Mouse (Mus musculus) stomach, postnatal 0 days (tissue): Measurements from ENCODE around the gene Map2k5. TPM values are rescaled to one million over a fixed set of nuclear protein-coding genes. Genes with fewer than 3 reads are reported as not detected.

ENCODE experiments used
- ATAC-seq: fragments of 200-750 bp; cut with Nextera tagmentation; 2 replicates; pipeline ENCODE4 v1.8.0; 2017; ENCODE audit not compliant: low FRiP score, low TSS enrichment
- DNase-seq: peaks from one replicate; pipeline ENCODE4 v3.0.0-alpha.2; 2016; ENCODE audit warnings: low spot score
- H3K27ac ChIP-seq: fragments of 300-500 bp; sonication (generic); replicated peaks from 2 replicates; pipeline ENCODE4 v1.5.1; 2014; ENCODE audit warnings: mild to moderate bottlenecking, control low read depth
- H3K27me3 ChIP-seq: fragments of 300-500 bp; sonication (generic); 2 replicates; pipeline ENCODE4 v1.6.1; 2014; ENCODE audit warnings: low read length; ENCODE audit not compliant: control insufficient read depth, insufficient read depth
- H3K36me3 ChIP-seq: fragments of 300-500 bp; sonication (generic); 2 replicates; pipeline ENCODE4 v1.6.1; 2014; ENCODE audit warnings: low read length, mixed read lengths; ENCODE audit not compliant: control insufficient read depth, insufficient read depth
- H3K4me1 ChIP-seq: fragments of 300-500 bp; sonication (generic); replicated peaks from 2 replicates; pipeline ENCODE4 v1.6.1; 2014; ENCODE audit warnings: antibody characterized with exemption; ENCODE audit not compliant: control insufficient read depth, insufficient read depth
- H3K4me2 ChIP-seq: fragments of 300-500 bp; sonication (generic); replicated peaks from 2 replicates; pipeline ENCODE4 v1.6.1; 2014; ENCODE audit warnings: low read depth, mild to moderate bottlenecking, control low read depth, moderate library complexity
- H3K4me3 ChIP-seq: fragments of 300-500 bp; sonication (generic); 2 replicates; pipeline ENCODE4 v1.5.1; 2014; ENCODE audit warnings: low read depth, low read length, control low read depth
- H3K9ac ChIP-seq: fragments of 300-500 bp; sonication (generic); 2 replicates; pipeline ENCODE4 v1.6.1; 2014; ENCODE audit warnings: mild to moderate bottlenecking, low read length, control low read depth, mixed read lengths
- H3K9me3 ChIP-seq: fragments of 300-500 bp; sonication (generic); 2 replicates; pipeline ENCODE4 v1.6.1; 2016; ENCODE audit warnings: low read length; ENCODE audit not compliant: control insufficient read depth
- CTCF ChIP-seq: IDR thresholded peaks from 2 replicates; pipeline ENCODE4 v1.5.1; 2016; ENCODE audit warnings: antibody characterized with exemption, low read depth, mild to moderate bottlenecking, moderate library complexity
- EP300 ChIP-seq: optimal IDR thresholded peaks from 2 replicates; pipeline ENCODE3; 2016; ENCODE audit warnings: antibody characterized with exemption
- WGBS: fragments of 180-500 bp; shearing (Covaris S2); extraction: QIAGEN DNeasy Blood & Tissue Kit; methylation state at CpG from one replicate; pipeline ENCODE4 v1.1.7; 2014; 5-methylcytosine and 5-hydroxymethylcytosine counted together
- polyA plus RNA-seq: library from polyadenylated mRNA; unstranded; fragments of >200 nt; fragmentation: Nextera tagmentation; extraction: Ambion mirVana; gene quantifications from 2 replicates; pipeline ENCODE4 v1.2.1, GENCODE M21; 2015

Gene Map2k5
- polyA plus RNA-seq, 1 experiment from 2014 or later = 14.9 TPM

DNA sequence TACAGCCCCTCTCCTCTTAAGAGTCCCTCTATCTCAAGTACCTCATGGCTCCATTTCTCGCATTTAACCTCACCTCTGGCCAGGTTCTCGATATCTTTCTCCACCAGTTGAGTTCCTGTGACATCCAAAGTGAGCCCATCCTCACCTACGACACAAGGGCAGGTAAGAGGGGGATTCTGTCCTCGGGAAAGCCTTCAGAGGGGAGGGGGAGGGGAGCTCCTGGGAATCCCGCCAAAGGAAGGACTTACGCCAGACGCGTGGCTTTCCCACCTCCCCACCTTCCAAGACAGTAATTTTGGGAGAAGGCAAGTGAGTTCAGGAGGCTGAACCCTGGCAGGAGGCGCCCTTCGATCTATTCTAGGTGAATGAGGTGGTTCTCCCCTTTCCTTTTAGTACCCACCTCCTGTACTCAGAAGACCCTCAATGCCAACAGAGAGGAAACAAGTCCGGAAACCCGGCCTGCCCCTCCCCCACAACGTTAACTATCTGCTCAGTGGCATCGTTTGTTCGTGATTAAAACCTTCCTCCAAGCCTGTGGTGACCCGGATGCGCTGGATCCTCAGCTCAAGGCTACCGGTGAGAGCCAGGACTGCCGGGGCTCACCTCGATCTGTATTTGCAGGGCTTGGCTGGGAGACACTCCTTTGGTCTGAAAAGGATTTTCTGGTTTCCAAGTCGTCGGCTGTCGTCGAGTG lies 235.9 kb downstream of the Map2k5 start:
- DNase-seq (no peak), ATAC-seq (no peak)
- Histone ChIP-seq H3K27me3 (peaks cover 70% of the 10 kb centered on the region), H3K9me3 (no peaks in the 10 kb centered on the region), H3K4me1 (peaks cover 3% of the 10 kb centered on the region; the same call in 1 of the 2 replicates), H3K9ac (no peak overlapping the region), H3K4me3 (no peak overlapping the region), H3K4me2 (no peak overlapping the region), H3K27ac (no peak overlapping the region), H3K36me3 (no peaks in the 10 kb centered on the region)
- WGBS = under 1% methylated on average over 24 of the region's 24 CpGs
- TF ChIP-seq CTCF = no peak
- TF ChIP-seq EP300 = no peak

DNA sequence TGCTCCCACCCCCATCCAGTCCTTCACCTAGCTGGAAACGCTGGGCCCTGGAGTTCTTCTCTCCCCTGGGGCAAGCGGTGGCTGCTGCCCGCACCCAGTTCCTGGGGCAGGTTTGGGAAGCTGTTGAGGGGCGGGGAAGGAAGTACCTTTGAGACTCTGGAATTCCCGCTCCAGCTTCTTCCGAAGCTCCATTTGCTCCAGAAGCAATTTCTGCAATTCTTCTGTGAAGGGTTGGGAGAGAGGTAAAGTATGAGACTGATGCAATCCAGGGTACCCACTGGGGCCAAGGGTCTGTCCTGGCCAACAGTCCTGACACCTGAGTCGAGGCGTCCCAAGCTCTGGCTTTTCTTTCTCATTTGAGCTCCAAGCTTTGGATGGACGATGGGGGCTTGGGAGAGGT lies 237.5 kb downstream of the Map2k5 start:
- no peak for DNase-seq
- no peak overlapping the region for H3K27ac ChIP-seq
- 0 out of 2 replicates have a peak overlapping the region, but pooled peaks have one; percentile 8 for H3K4me3 ChIP-seq
- WGBS = 5% methylated on average over 9 of the region's 9 CpGs
- H3K4me2 ChIP-seq = no peak overlapping the region
- no peak for ATAC-seq
- H3K4me1 ChIP-seq = peaks cover 3% of the 10 kb centered on the region; the same call in 1 of the 2 replicates
- no peak for TF ChIP-seq EP300
- no peak for TF ChIP-seq CTCF
- H3K9me3 ChIP-seq = no peaks in the 10 kb centered on the region
- H3K9ac ChIP-seq = no peak overlapping the region
- peaks cover 56% of the 10 kb centered on the region for H3K27me3 ChIP-seq
- H3K36me3 ChIP-seq = no peaks in the 10 kb centered on the region

DNA sequence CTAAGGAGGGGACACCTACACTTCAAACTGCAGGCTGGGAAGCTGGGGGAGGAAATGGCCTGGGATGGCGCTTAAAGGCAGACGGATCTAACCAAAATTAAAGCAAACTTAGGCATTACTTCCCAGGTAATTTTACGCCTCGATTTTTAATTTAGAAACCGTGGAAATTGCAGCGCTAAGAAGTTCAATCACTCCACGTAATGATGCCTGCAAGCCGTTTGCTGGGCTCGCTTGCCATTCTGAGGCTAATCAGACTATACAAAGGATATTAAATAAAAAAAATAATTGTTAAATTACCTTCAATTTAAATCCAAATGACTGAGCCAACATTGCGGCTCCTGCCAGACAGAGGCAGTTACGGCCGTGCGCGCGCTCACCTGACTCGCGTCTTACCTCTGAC lies 238.0 kb downstream of the Map2k5 start:
- H3K4me1 ChIP-seq = peaks cover 3% of the 10 kb centered on the region; the same call in 1 of the 2 replicates
- H3K36me3 ChIP-seq = no peaks in the 10 kb centered on the region
- H3K4me2 ChIP-seq = no peak overlapping the region
- WGBS = 8% methylated on average over 17 of the region's 17 CpGs
- no peak overlapping the region for H3K27ac ChIP-seq
- no peaks in the 10 kb centered on the region for H3K9me3 ChIP-seq
- H3K9ac ChIP-seq = no peak overlapping the region
- ATAC-seq = no peak
- peaks cover 52% of the 10 kb centered on the region for H3K27me3 ChIP-seq
- no peak overlapping the region for H3K4me3 ChIP-seq
- DNase-seq = no peak
- TF ChIP-seq CTCF (no peak), EP300 (no peak)

DNA sequence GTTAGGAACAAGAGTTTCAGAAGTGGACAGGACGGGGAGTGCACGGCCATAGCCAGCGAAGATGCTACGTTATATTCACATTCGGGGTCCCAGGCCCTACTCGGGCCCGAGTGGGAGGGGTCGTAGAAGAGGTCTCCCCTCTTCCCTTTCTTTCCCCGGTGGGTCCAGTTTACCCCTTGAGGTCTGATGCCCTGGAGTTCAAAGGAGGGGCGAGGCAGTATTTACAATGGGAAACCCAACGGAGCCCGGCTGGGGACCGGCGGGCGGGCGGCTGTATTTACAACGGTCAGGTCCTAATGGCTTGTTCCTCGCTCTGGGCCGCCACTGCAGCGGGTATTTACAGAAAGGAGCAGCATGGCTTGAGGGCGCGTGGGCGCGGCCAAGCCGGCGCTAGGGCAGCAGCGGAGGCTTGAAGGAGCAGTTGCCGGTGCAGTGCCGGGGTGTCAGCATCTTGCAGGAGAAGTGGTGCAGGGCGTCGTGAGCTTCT lies 239.2 kb downstream of the Map2k5 start:
- no peak for TF ChIP-seq CTCF
- no peak for TF ChIP-seq EP300
- H3K9me3 ChIP-seq = no peaks in the 10 kb centered on the region
- DNase-seq (peak; percentile 60), ATAC-seq (peak; percentile 34; the same call in 1 of the 2 replicates)
- peaks cover 46% of the 10 kb centered on the region for H3K27me3 ChIP-seq
- WGBS = 1% methylated on average over 31 of the region's 31 CpGs
- no peak overlapping the region for H3K27ac ChIP-seq
- H3K36me3 ChIP-seq = no peaks in the 10 kb centered on the region
- H3K9ac ChIP-seq = no peak overlapping the region
- H3K4me3 ChIP-seq = peak overlapping the region; percentile 23
- H3K4me1 ChIP-seq = peaks cover 4% of the 10 kb centered on the region; the same call in 1 of the 2 replicates
- H3K4me2 ChIP-seq = peak overlapping the region; percentile 28; the same call in 1 of the 2 replicates

DNA sequence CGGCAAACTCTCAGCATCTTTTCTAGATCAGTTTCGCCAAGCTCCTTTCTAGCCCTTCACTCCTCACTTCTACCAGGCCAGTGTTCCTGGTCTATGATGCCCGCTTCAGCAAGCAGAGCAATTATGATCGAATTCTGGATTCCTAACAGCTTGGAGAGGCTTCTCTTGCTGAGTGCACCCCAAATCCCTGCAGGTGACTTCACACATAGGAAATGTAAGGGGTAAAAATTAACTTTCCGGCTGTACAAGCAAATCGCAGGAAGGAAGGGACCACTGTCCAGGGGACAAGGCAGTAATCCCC lies 240.1 kb downstream of the Map2k5 start:
- ATAC-seq (no peak), DNase-seq (no peak)
- no peak for TF ChIP-seq EP300
- TF ChIP-seq CTCF = no peak
- Histone ChIP-seq H3K4me3 (no peak overlapping the region), H3K9me3 (no peaks in the 10 kb centered on the region), H3K36me3 (no peaks in the 10 kb centered on the region), H3K4me1 (peaks cover 5% of the 10 kb centered on the region; the same call in 1 of the 2 replicates), H3K4me2 (no peak overlapping the region), H3K9ac (no peak overlapping the region), H3K27me3 (peaks cover 36% of the 10 kb centered on the region), H3K27ac (no peak overlapping the region)
- WGBS = 5% methylated on average over 6 of the region's 6 CpGs

DNA sequence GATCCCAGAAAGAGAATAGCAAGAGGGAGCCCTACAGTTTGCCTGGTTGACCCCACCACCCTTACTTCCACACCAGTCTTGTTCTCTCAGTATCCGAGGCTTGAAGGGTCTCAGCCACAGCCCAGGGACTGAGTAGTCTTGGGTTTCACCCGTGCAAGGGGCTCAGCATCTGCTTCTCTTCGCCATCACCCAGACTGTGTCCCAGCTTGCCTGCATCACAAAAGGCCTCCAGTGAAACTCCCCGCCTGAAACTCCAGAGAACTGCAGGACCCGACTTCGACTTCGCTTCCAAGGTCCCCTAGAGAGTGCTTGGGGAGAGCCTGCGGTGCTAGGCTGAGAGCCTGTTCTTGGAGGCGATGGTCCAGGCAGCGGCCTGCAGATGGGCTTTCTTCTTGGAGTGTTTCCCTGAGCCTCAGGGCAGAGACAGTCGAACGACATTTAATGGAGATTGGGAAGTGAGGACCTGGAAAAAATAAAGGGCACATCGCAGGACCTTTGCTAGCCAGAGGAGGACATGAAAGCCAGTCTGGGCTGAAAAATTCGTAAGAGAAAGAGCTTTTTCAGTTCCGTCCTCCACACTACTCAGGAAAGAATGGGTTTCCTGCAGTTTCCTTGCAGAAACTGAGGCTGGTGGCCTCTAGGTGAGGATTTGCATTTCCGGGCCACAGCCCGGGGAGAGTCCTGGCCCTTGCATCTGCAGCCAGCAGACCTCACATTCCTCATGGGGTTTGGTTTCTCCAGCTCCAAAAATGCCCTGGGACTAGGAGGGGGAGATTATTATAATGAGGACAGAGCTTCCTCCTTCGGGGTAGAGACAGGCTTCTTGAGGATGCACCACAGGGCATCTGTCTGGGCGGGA lies 240.7 kb downstream of the Map2k5 start:
- 10% methylated on average over 19 of the region's 19 CpGs for WGBS
- Histone ChIP-seq H3K27ac (no peak overlapping the region), H3K4me3 (no peak overlapping the region), H3K9ac (no peak overlapping the region), H3K36me3 (no peaks in the 10 kb centered on the region), H3K9me3 (no peaks in the 10 kb centered on the region), H3K4me2 (no peak overlapping the region), H3K27me3 (peaks cover 31% of the 10 kb centered on the region), H3K4me1 (peaks cover 7% of the 10 kb centered on the region; the same call in 1 of the 2 replicates)
- DNase-seq = no peak
- no peak for ATAC-seq
- no peak for TF ChIP-seq EP300
- TF ChIP-seq CTCF = no peak
